Mouse (Mus musculus): ENCODE data around the gene Krt80. TPM values are rescaled to one million over a fixed set of nuclear protein-coding genes. Genes with fewer than 3 reads are reported as not detected.

Gene Krt80
- polyA plus RNA-seq, 1 experiment: 15.6 TPM

GRCm38 (mm10) chr15:101367497-101367896 is 2.5 kb downstream of the Krt80 start:
- TF ChIP-seq POLR2A (IDR thresholded peaks at IDR 0.05; ENCODE audit: borderline replicate concordance, low read depth, low read length) (no peak), CTCF (IDR thresholded peaks at IDR 0.05; ENCODE audit: low read depth, low read length) (no peak)
- Histone ChIP-seq H3K4me1 (ENCODE audit: control insufficient read depth, insufficient read depth, low read length) (peaks cover 32% of the 10 kb centered on the region), H3K4me3 (ENCODE audit: insufficient read depth, low read length) (no peak overlapping the region), H3K27ac (ENCODE audit: insufficient read depth, low read depth, low read length) (no peak overlapping the region)

GRCm38 (mm10) chr15:101366926-101367325 is 3.0 kb downstream of the Krt80 start:
- H3K27ac ChIP-seq (ENCODE audit: insufficient read depth, low read depth, low read length): no peak overlapping the region
- H3K4me3 ChIP-seq (ENCODE audit: insufficient read depth, low read length): no peak overlapping the region
- TF ChIP-seq POLR2A (IDR thresholded peaks at IDR 0.05; ENCODE audit: borderline replicate concordance, low read depth, low read length) (no peak), CTCF (IDR thresholded peaks at IDR 0.05; ENCODE audit: low read depth, low read length) (no peak)
- peaks cover 31% of the 10 kb centered on the region for H3K4me1 ChIP-seq (ENCODE audit: control insufficient read depth, insufficient read depth, low read length)

- H3K4me1 ChIP-seq (ENCODE audit: control insufficient read depth, insufficient read depth, low read length): peaks cover 26% of the 10 kb centered on the region
- H3K27ac ChIP-seq (ENCODE audit: insufficient read depth, low read depth, low read length): no peak overlapping the region
- no peak overlapping the region for H3K4me3 ChIP-seq (ENCODE audit: insufficient read depth, low read length)
- TF ChIP-seq CTCF (IDR thresholded peaks at IDR 0.05; ENCODE audit: low read depth, low read length) (no peak), POLR2A (IDR thresholded peaks at IDR 0.05; ENCODE audit: borderline replicate concordance, low read depth, low read length) (no peak)
Observed at GRCm38 (mm10) chr15:101366482-101366881, 3.5 kb downstream of the Krt80 start.

GRCm38 (mm10) chr15:101365721-101366120 is 4.2 kb downstream of the Krt80 start:
- TF ChIP-seq POLR2A (IDR thresholded peaks at IDR 0.05; ENCODE audit: borderline replicate concordance, low read depth, low read length) (no peak), CTCF (IDR thresholded peaks at IDR 0.05; ENCODE audit: low read depth, low read length) (no peak)

GRCm38 (mm10) chr15:101364891-101365671 is 4.9 kb downstream of the Krt80 start:
- Histone ChIP-seq H3K27ac (ENCODE audit: insufficient read depth, low read depth, low read length) (no peak overlapping the region), H3K4me1 (ENCODE audit: control insufficient read depth, insufficient read depth, low read length) (peaks cover 24% of the 10 kb centered on the region)
- TF ChIP-seq CTCF (IDR thresholded peaks at IDR 0.05; ENCODE audit: low read depth, low read length) (no peak), POLR2A (IDR thresholded peaks at IDR 0.05; ENCODE audit: borderline replicate concordance, low read depth, low read length) (no peak)

More at GRCm38 (mm10) chr15:101365721-101366120, 4.2 kb downstream of the Krt80 start:
- H3K4me3 ChIP-seq (ENCODE audit: insufficient read depth, low read length): no peak overlapping the region
- no peak overlapping the region for H3K27ac ChIP-seq (ENCODE audit: insufficient read depth, low read depth, low read length)
- H3K4me1 ChIP-seq (ENCODE audit: control insufficient read depth, insufficient read depth, low read length): peaks cover 24% of the 10 kb centered on the region

GRCm38 (mm10) chr15:101364425-101364824 is 5.5 kb downstream of the Krt80 start:
- no peak overlapping the region for H3K27ac ChIP-seq (ENCODE audit: insufficient read depth, low read depth, low read length)
- H3K4me3 ChIP-seq (ENCODE audit: insufficient read depth, low read length): no peak overlapping the region
- no peak for TF ChIP-seq POLR2A (IDR thresholded peaks at IDR 0.05; ENCODE audit: borderline replicate concordance, low read depth, low read length)
- TF ChIP-seq CTCF (IDR thresholded peaks at IDR 0.05; ENCODE audit: low read depth, low read length): no peak
- H3K4me1 ChIP-seq (ENCODE audit: control insufficient read depth, insufficient read depth, low read length): peaks cover 24% of the 10 kb centered on the region

More at GRCm38 (mm10) chr15:101364891-101365671, 4.9 kb downstream of the Krt80 start:
- no peak overlapping the region for H3K4me3 ChIP-seq (ENCODE audit: insufficient read depth, low read length)

GRCm38 (mm10) chr15:101363933-101364332 is 6.0 kb downstream of the Krt80 start:
- Histone ChIP-seq H3K4me1 (ENCODE audit: control insufficient read depth, insufficient read depth, low read length) (peaks cover 24% of the 10 kb centered on the region), H3K27ac (ENCODE audit: insufficient read depth, low read depth, low read length) (no peak overlapping the region), H3K4me3 (ENCODE audit: insufficient read depth, low read length) (no peak overlapping the region)
- no peak for TF ChIP-seq CTCF (IDR thresholded peaks at IDR 0.05; ENCODE audit: low read depth, low read length)
- TF ChIP-seq POLR2A (IDR thresholded peaks at IDR 0.05; ENCODE audit: borderline replicate concordance, low read depth, low read length): no peak

GRCm38 (mm10) chr15:101362393-101363010 is 7.5 kb downstream of the Krt80 start:
- TF ChIP-seq CTCF (IDR thresholded peaks at IDR 0.05; ENCODE audit: low read depth, low read length) (no peak), POLR2A (IDR thresholded peaks at IDR 0.05; ENCODE audit: borderline replicate concordance, low read depth, low read length) (no peak)
- Histone ChIP-seq H3K4me3 (ENCODE audit: insufficient read depth, low read length) (no peak overlapping the region), H3K4me1 (ENCODE audit: control insufficient read depth, insufficient read depth, low read length) (peaks cover 18% of the 10 kb centered on the region), H3K27ac (ENCODE audit: insufficient read depth, low read depth, low read length) (no peak overlapping the region)

GRCm38 (mm10) chr15:101355382-101355786 is 14.6 kb downstream of the Krt80 start:
- Histone ChIP-seq H3K4me3 (ENCODE audit: insufficient read depth, low read length) (no peak overlapping the region), H3K4me1 (ENCODE audit: control insufficient read depth, insufficient read depth, low read length) (no peaks in the 10 kb centered on the region), H3K27ac (ENCODE audit: insufficient read depth, low read depth, low read length) (no peak overlapping the region)
- TF ChIP-seq CTCF (IDR thresholded peaks at IDR 0.05; ENCODE audit: low read depth, low read length): no peak
- no peak for TF ChIP-seq POLR2A (IDR thresholded peaks at IDR 0.05; ENCODE audit: borderline replicate concordance, low read depth, low read length)

All from bone marrow macrophage, adult 2 months (primary cell).